Mouse (Mus musculus) hindbrain, postnatal 0 days (tissue): ENCODE results near the gene Shoc2. TPM values are rescaled to one million over a fixed set of nuclear protein-coding genes. Genes with fewer than 3 reads are reported as not detected.

ENCODE experiments used
- ATAC-seq: fragments of 200-750 bp; cut with Nextera tagmentation; 2 replicates; pipeline ENCODE4 v1.8.0; 2017; ENCODE audit warnings: mild to moderate bottlenecking, moderate TSS enrichment, moderate library complexity
- DNase-seq: peaks from one replicate; pipeline ENCODE4 v3.0.0-alpha.2; 2015; ENCODE audit warnings: low spot score
- H3K27ac ChIP-seq: fragments of 300-500 bp; sonication (generic); 2 replicates; pipeline ENCODE4 v1.5.1; 2014; ENCODE audit warnings: mild to moderate bottlenecking
- H3K27me3 ChIP-seq: fragments of 300-500 bp; sonication (generic); 2 replicates; pipeline ENCODE4 v1.6.1; 2014; ENCODE audit warnings: low read length, mixed read lengths; ENCODE audit not compliant: insufficient read depth
- H3K36me3 ChIP-seq: fragments of 300-500 bp; sonication (generic); 2 replicates; pipeline ENCODE4 v1.6.1; 2014; ENCODE audit warnings: low read length, mixed read lengths; ENCODE audit not compliant: insufficient read depth
- H3K4me1 ChIP-seq: fragments of 300-500 bp; sonication (generic); 2 replicates; pipeline ENCODE4 v1.6.1; 2014; ENCODE audit warnings: antibody characterized with exemption, low read length, mixed read lengths; ENCODE audit not compliant: insufficient read depth
- H3K4me2 ChIP-seq: fragments of 300-500 bp; sonication (generic); 2 replicates; pipeline ENCODE4 v1.6.1; 2014; ENCODE audit warnings: low read depth, mild to moderate bottlenecking, low read length, moderate library complexity, mixed read lengths
- H3K4me3 ChIP-seq: fragments of 300-500 bp; sonication (generic); 2 replicates; pipeline ENCODE4 v1.5.1; 2014; ENCODE audit warnings: low read length
- H3K9ac ChIP-seq: fragments of 300-500 bp; sonication (generic); replicated peaks from 2 replicates; pipeline ENCODE4 v1.6.1; 2014; ENCODE audit warnings: mild to moderate bottlenecking, low read length, moderate library complexity, mixed read lengths
- H3K9me3 ChIP-seq: fragments of 300-500 bp; sonication (generic); 2 replicates; pipeline ENCODE4 v1.6.1; 2016; ENCODE audit warnings: low read length, mixed read lengths
- CTCF ChIP-seq: IDR thresholded peaks from 2 replicates; pipeline ENCODE4 v1.5.1; 2016; ENCODE audit warnings: antibody characterized with exemption, control low read depth, low read depth
- WGBS: fragments of 180-500 bp; shearing (Covaris S2); extraction: QIAGEN DNeasy Blood & Tissue Kit; methylation state at CpG from one replicate; pipeline ENCODE4 v1.1.7; 2014; 5-methylcytosine and 5-hydroxymethylcytosine counted together
- polyA plus RNA-seq: library from polyadenylated mRNA; unstranded; fragments of >200 nt; fragmentation: Nextera tagmentation; extraction: Ambion mirVana; gene quantifications from 2 replicates; pipeline ENCODE4 v1.2.1, GENCODE M21; 2015
- total RNA-seq: library from RNA; depleted of rRNA; stranded (reverse); fragments of >200 nt; gene quantifications from 2 replicates; pipeline ENCODE4 v1.2.3, GENCODE M21; 2014

The Shoc2 gene
- total and polyA plus RNA-seq, 2 experiments from 2014 or later = 47.7 to 69.8 TPM

DNA sequence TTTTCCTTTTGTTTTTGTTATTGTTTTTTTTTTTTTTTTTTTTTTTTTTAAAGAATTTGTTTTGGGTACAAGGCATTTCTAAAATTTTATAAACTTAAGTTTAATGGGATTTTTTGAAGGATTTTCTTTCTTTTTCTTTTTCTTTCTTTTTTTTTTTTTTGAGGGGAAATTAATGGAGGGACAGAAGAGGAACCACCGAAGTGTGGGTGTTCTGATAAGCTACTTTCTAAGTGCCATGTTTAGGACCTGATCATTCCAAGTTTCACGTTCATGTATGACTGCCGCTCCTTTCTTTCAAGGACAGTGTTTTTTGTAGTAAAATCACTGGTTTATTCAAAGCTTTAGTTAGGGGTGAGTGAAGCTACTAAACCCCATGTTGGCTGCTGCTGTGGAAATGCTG, 14.9 kb upstream of the Shoc2 start:
- H3K27ac ChIP-seq = no peak overlapping the region
- ATAC-seq (no peak), DNase-seq (no peak)
- TF ChIP-seq CTCF = no peak
- H3K4me1 ChIP-seq = no peaks in the 10 kb centered on the region
- no peak overlapping the region for H3K4me3 ChIP-seq
- 86% methylated on average over 3 of the region's 3 CpGs for WGBS
- H3K27me3 ChIP-seq = no peaks in the 10 kb centered on the region
- H3K9ac ChIP-seq = no peak overlapping the region
- H3K36me3 ChIP-seq = peaks cover 19% of the 10 kb centered on the region
- no peak overlapping the region for H3K4me2 ChIP-seq
- no peaks in the 10 kb centered on the region for H3K9me3 ChIP-seq

DNA sequence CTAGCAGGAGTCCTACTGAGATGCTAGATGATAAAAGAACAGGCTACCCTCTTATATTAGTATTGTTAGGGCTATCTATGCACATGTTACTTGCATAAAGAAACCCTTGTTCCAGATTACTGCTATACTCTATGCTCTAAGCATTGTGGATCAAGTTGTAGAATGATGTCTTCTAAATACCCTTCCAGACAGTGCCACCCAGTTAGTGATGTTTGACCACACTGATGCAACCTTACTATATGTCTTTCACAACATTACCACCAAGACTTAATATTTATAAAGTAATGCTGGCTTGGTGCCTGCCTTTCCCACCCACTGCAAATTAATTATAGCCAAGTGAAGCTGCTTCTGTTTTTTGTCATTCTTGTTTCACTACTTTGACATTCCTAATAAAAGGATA, 11.1 kb upstream of the Shoc2 start:
- Histone ChIP-seq H3K36me3 (peaks cover 21% of the 10 kb centered on the region), H3K4me1 (no peaks in the 10 kb centered on the region), H3K4me3 (no peak overlapping the region), H3K4me2 (no peak overlapping the region), H3K27me3 (no peaks in the 10 kb centered on the region), H3K27ac (no peak overlapping the region), H3K9me3 (no peaks in the 10 kb centered on the region), H3K9ac (no peak overlapping the region)
- DNase-seq (no peak), ATAC-seq (no peak)
- TF ChIP-seq CTCF = no peak

DNA sequence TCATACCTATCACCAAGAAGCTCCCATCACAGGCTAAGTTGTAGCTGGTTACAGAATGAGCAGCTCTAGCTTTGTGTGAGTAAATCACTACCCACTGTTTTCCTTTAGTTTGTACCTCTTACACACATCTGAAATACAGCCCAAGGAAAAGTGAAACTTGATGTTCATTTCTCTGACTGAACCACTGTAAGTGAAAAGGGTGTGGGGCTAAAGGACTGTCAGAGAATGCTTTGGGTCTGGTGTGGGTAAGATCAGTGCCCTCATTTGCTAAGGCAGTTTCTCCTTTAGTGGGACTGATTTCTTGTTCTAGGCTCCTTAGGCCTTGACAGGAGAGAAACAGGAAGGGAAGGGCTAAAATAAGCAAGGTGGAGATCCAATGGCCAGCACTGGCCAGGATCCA, 10.1 kb upstream of the Shoc2 start:
- Histone ChIP-seq H3K9ac (no peak overlapping the region), H3K27me3 (no peaks in the 10 kb centered on the region), H3K36me3 (peaks cover 21% of the 10 kb centered on the region), H3K4me1 (no peaks in the 10 kb centered on the region), H3K27ac (no peak overlapping the region), H3K9me3 (no peaks in the 10 kb centered on the region), H3K4me3 (no peak overlapping the region), H3K4me2 (no peak overlapping the region)
- no peak for TF ChIP-seq CTCF
- ATAC-seq = no peak
- no peak for DNase-seq

DNA sequence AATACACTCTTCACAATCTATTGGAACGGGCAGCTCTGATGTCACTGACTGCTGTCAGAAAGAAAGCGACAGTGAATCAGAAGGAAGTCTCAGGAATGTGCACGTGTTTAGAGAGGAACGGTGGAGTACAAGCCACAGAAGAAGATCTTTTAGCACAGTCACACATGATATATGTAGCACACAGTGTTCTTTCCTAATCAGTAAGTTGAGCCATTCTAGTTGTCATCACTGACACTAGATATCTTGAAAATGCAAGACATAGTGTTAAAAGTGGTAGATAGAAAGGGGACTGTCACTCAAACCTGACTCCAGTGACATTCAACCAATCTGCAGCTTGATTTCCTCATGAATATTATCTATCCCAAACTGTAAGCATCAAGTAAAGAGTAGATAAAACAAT, 4.6 kb upstream of the Shoc2 start:
- WGBS = 81% methylated on average over 4 of the region's 4 CpGs
- Histone ChIP-seq H3K9ac (no peak overlapping the region), H3K27me3 (no peaks in the 10 kb centered on the region), H3K4me1 (0 out of 2 replicates have a peak, but pooled peaks cover 5% of the 10 kb centered on the region), H3K4me3 (no peak overlapping the region), H3K4me2 (no peak overlapping the region), H3K36me3 (peaks cover 8% of the 10 kb centered on the region; the same call in 1 of the 2 replicates), H3K27ac (no peak overlapping the region), H3K9me3 (no peaks in the 10 kb centered on the region)
- DNase-seq (no peak), ATAC-seq (no peak)
- no peak for TF ChIP-seq CTCF

DNA sequence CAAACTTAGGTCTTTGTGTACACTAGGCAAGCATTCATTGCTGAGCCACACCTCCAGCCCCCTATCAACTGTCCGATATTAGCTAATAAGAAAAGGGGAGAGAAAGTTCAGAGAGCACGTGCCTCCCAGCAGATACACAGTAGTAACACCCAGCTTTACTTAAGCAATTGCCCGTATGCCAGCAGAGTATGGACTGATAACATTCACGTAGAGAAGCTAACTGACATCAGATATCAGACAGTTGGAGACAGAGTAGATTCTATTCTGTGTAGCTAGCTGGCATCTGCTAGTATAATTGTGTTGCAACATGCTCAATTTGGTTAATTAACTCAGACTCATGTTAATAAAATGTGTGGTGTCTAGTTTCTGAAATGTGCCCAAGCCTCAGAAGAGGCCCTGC, 3.0 kb upstream of the Shoc2 start:
- Histone ChIP-seq H3K4me2 (no peak overlapping the region), H3K36me3 (peaks cover 8% of the 10 kb centered on the region; the same call in 1 of the 2 replicates), H3K4me3 (no peak overlapping the region), H3K4me1 (peaks cover 6% of the 10 kb centered on the region; the same call in 1 of the 2 replicates), H3K27ac (no peak overlapping the region), H3K27me3 (no peaks in the 10 kb centered on the region), H3K9me3 (no peaks in the 10 kb centered on the region), H3K9ac (no peak overlapping the region)
- DNase-seq (no peak), ATAC-seq (no peak)
- WGBS = 86% methylated on average over 4 of the region's 4 CpGs
- no peak for TF ChIP-seq CTCF

DNA sequence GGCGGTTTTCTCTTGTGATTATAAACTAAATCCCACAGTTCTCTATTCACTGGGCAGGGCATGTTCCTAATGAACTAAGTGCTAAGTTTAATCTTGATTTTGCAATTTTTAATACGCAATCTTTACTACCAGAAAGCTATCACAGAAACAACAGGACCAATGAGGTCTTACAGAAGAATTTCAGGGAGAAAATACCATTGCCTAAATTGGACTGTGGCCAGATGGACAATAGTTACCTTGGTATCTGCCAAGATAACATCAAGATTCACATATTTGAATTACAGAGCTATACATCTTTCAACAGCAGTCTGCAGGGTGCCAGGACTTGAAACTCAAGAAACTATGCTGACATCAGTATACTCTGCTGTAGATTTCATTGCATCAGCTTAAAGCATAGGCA, 1.8 kb upstream of the Shoc2 start:
- no peak for TF ChIP-seq CTCF
- no peak overlapping the region for H3K4me3 ChIP-seq
- peak overlapping the region; percentile 66; the same call in 1 of the 2 replicates for H3K4me2 ChIP-seq
- DNase-seq = no peak
- no peaks in the 10 kb centered on the region for H3K27me3 ChIP-seq
- H3K36me3 ChIP-seq = peaks cover 3% of the 10 kb centered on the region; the same call in 1 of the 2 replicates
- H3K9ac ChIP-seq = no peak overlapping the region
- no peak for ATAC-seq
- no peaks in the 10 kb centered on the region for H3K9me3 ChIP-seq
- 96% methylated on average over 2 of the region's 2 CpGs for WGBS
- no peak overlapping the region for H3K27ac ChIP-seq
- peaks cover 10% of the 10 kb centered on the region; the same call in 1 of the 2 replicates for H3K4me1 ChIP-seq

DNA sequence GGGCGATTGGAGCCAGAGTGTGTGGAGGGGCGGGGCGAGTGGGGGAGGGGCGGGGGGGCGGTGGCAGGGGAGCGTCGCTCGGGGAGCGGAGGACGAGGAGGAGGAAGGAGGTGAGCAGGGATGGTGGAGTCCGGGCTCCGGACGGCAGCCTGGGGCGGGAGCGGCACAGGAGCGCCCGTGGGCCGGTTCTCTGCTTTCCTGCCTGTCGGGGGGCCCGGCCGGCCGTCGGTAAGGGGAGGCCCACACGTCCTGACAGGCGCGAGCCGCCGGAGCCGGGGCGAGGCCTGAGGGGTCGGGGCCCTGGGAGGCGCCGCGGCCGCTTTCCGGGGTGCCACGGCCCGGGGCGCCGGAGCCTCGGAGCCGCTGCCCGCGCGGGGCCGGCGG, 672 bp downstream of the Shoc2 start:
- no peaks in the 10 kb centered on the region for H3K36me3 ChIP-seq
- peak overlapping the region; percentile 97 for H3K4me3 ChIP-seq
- peaks cover 11% of the 10 kb centered on the region; the same call in 1 of the 2 replicates for H3K4me1 ChIP-seq
- peak overlapping the region; percentile 94 for H3K27ac ChIP-seq
- no peak for DNase-seq
- ATAC-seq = peak; percentile 67; the same call in 1 of the 2 replicates
- no peaks in the 10 kb centered on the region for H3K27me3 ChIP-seq
- TF ChIP-seq CTCF = no peak
- 5% methylated on average over 19 of the region's 47 CpGs for WGBS
- peak overlapping the region; percentile 96 for H3K9ac ChIP-seq
- peak overlapping the region; percentile 74 for H3K4me2 ChIP-seq
- no peaks in the 10 kb centered on the region for H3K9me3 ChIP-seq
